Mouse (Mus musculus): Measurements from ENCODE around the gene Epor. TPM values are rescaled to one million over a fixed set of nuclear protein-coding genes. Genes with fewer than 3 reads are reported as not detected.

Epor gene
- total RNA-seq, 2 experiments from 2014 or later = 7.7 to 10.2 TPM

- DNase-seq (ENCODE audit: low spot score in 2 of 2) = no peak
These were observed 46.3 kb downstream of the Epor start for GRCm38 (mm10) chr9:21916851-21917492.

GRCm38 (mm10) chr9:21909474-21910223 is 53.7 kb downstream of the Epor start:
- DNase-seq (ENCODE audit: low spot score in 2 of 2) = no peak

Other genes starting within 250 kb of the Epor start
- 10 to 100 TPM; 26.7 to 31.9 TPM for gene Ldlr, start 240.0 kb downstream of the Epor start, total RNA-seq (2021)
- gene Spc24, start 203.2 kb downstream of the Epor start, total RNA-seq (2021) = 10 to 100 TPM; 19.6 to 22.8 TPM
- 10 to 100 TPM; 52.5 to 57.4 TPM for gene Kank2, start 164.8 kb downstream of the Epor start, total RNA-seq (2021)
- gene Angptl8, start 128.0 kb downstream of the Epor start, total RNA-seq (2021) = 1 to 10 TPM; 1.3 to 7.3 TPM
- 10 to 100 TPM; 74.7 to 79.1 TPM for gene Dock6, start 110.9 kb downstream of the Epor start, total RNA-seq (2021)
- gene Rab3d, start 45.3 kb downstream of the Epor start, total RNA-seq (2021) = 10 to 100 TPM; 55.5 to 60.2 TPM
- gene Ccdc159, start 36.0 kb downstream of the Epor start, total RNA-seq (2021) = 10 to 100 TPM; 13.3 to 14.2 TPM
- 100 to 1,000 TPM; 242 to 269 TPM for gene Tmem205, start 36.0 kb downstream of the Epor start, total RNA-seq (2021)
- gene Plppr2, start 26.5 kb downstream of the Epor start, total RNA-seq (2021) = 10 to 100 TPM; 39.4 to 41.6 TPM
- gene Swsap1, start 7.8 kb downstream of the Epor start, total RNA-seq (2021) = 10 to 100 TPM; 15.9 to 16.1 TPM
- gene Rgl3, start 25.9 kb upstream of the Epor start, total RNA-seq (2021) = 10 to 100 TPM; 26.1 to 36.2 TPM
- gene Ccdc151, start 39.1 kb upstream of the Epor start, total RNA-seq (2021) = 1 to 10 TPM; 1.4 to 2.0 TPM
- gene Prkcsh, start 39.3 kb upstream of the Epor start, total RNA-seq (2021) = 100 to 1,000 TPM; 148 to 155 TPM
- 1 to 10 TPM; 7.0 to 9.5 TPM for gene Elavl3, start 88.5 kb upstream of the Epor start, total RNA-seq (2021)
- gene Gm49318, start 107.8 kb upstream of the Epor start, total RNA-seq (2021) = not detected
- gene Zfp653, start 107.9 kb upstream of the Epor start, total RNA-seq (2021) = 10 to 100 TPM; 14.5 to 16.5 TPM
- 10 to 100 TPM; 37.4 to 39.2 TPM for gene Ecsit, start 121.9 kb upstream of the Epor start, total RNA-seq (2021)
- gene Cnn1, start 135.7 kb upstream of the Epor start, total RNA-seq (2021) = 1 to 10 TPM in 1 of 2 experiments, under 1 TPM in 1; 0.81 to 1.6 TPM
- gene Elof1, start 153.7 kb upstream of the Epor start, total RNA-seq (2021) = 10 to 100 TPM; 74.2 to 78.4 TPM
- 10 to 100 TPM; 12.9 to 13.0 TPM for gene Acp5, start 172.2 kb upstream of the Epor start, total RNA-seq (2021)
- gene Pigyl, start 193.3 kb upstream of the Epor start, total RNA-seq (2021) = 10 to 100 TPM; 55.8 to 62.3 TPM
- gene Zfp872, start 224.6 kb upstream of the Epor start, total RNA-seq (2021) = 1 to 10 TPM in 1 of 2 experiments, under 1 TPM in 1; 0.90 to 1.5 TPM

Measured in adrenal gland, postnatal 4 days (tissue).